Mouse (Mus musculus) myocyte (in vitro differentiated cells): Measurements from ENCODE around the gene Mybbp1a.

Source experiments
- E2F4 ChIP-seq: IDR thresholded peaks from one replicate; pipeline ENCODE4 v1.6.1; 2011; ENCODE audit warnings: mild to moderate bottlenecking, control low read depth, moderate library complexity; ENCODE audit not compliant: insufficient read depth
- MYOG ChIP-seq, 3 experiments: IDR thresholded peaks; one replicate each; pipeline ENCODE4 v1.6.1; 2011; ENCODE audit warnings: control low read depth in 2 of 3, low read depth in 2 of 3, mild to moderate bottlenecking in 2 of 3; ENCODE audit not compliant: insufficient read length in 2 of 3, control insufficient read depth in 1 of 3, insufficient read depth in 1 of 3
- POLR2A ChIP-seq: IDR thresholded peaks from one replicate; pipeline ENCODE4 v1.6.1; 2011; ENCODE audit warnings: low read depth, mild to moderate bottlenecking, control low read depth, moderate library complexity; ENCODE audit not compliant: insufficient read length
- TCF12 ChIP-seq: IDR thresholded peaks from one replicate; pipeline ENCODE4 v1.6.1; 2011; ENCODE audit warnings: mild to moderate bottlenecking, control low read depth; ENCODE audit not compliant: poor library complexity, insufficient read depth, severe bottlenecking
- TCF3 ChIP-seq: IDR thresholded peaks from one replicate; pipeline ENCODE4 v1.6.1; 2011; ENCODE audit warnings: low read depth, control low read depth; ENCODE audit not compliant: insufficient read length

- no peak for TF ChIP-seq POLR2A
- no peak for TF ChIP-seq MYOG (IDR thresholded peaks at IDR 0.05; ENCODE audit: control insufficient read depth in 1 of 3, insufficient read depth in 1 of 3, insufficient read length in 2 of 3, low read depth in 2 of 3)
- TF ChIP-seq E2F4, result no peak
- TF ChIP-seq TCF3, result no peak
- no peak for TF ChIP-seq TCF12
Observed at GRCm38 (mm10) chr11:72438411-72438810, 2.7 kb upstream of the Mybbp1a start.
